Mouse (Mus musculus): ENCODE measurements at regions not wholly inside any gene's neighbourhood (a gene's known extent, or its start where the extent isn't known, plus 50 kb on each side); places are given as distances from the start of the nearest gene placed in this dataset.

DNA sequence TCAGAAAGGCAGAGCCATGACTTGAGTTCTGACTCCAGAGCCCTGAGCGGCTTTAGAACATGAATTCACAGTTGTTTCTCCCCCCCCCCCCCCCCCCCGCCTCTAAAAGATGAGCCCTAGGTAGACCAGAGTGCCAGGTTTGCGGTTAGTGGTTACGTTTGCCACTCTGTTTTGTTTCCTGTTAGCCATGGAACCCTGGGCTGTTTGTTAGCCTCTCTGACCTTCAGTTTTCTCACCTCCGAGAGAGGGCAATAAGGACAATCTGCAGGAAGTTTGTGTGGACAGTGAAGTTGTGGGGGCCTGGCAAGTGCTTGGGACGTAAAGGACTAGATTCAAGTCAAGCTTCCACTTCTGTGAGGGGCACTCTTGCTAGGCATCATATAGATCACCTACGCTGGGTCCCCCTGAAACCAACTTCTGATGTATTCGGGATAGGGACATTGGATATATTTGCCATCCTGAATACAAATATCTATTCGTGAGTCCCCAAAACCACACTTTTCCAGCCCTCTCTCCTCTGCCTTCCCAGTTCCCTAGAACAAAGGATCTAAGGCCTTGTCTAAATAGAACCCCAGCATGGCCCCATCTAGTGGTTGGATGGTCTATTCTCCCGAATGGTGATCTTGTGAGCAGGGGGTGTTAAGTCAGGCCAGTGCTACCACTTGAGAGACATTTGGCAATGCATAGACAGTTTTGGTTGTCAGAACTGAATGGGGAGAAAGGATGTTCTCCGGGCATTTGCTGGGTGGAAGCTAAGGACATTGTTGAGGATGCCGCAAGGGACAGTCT, 145.4 kb upstream of the Tle3 start:
- no peak for DNase-seq (ENCODE audit: low spot score in 2 of 2)

DNA sequence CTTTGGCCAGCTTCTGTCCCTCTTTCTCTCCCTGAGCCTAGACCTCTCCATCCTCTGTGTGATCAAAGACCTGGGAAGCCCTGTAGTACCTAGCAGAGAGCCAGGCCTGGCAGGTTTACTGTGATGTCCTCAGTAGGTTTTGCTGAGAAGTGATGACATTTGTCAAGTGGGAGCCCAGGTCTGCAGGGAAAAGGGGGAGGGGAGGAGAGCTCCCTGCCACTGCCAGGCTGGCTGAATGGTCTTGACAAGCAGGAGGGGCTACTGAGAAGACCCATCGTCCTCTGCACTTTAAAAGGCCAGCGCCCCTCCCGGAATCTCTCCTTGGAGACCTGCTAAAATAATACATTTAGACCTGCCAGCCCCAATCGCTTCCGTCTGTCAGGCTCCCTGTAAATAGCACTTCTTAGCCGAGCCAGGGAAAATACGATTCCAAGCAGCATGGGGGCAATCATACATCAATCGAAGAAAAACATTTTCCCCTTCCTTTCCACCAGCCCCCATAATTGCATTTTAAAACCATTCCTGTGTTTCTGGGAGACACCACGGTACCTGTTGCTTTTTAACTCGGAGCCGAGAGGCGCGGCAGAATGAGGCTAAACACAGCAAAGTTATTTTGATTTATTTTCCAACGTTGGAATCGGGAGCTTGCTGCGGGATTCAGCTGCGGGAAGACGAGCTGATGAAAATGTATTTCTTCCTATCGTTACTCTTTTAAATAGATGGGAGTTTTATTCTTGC, 144.5 kb upstream of the Tle3 start:
- no peak for DNase-seq (ENCODE audit: low spot score in 2 of 2)

DNA sequence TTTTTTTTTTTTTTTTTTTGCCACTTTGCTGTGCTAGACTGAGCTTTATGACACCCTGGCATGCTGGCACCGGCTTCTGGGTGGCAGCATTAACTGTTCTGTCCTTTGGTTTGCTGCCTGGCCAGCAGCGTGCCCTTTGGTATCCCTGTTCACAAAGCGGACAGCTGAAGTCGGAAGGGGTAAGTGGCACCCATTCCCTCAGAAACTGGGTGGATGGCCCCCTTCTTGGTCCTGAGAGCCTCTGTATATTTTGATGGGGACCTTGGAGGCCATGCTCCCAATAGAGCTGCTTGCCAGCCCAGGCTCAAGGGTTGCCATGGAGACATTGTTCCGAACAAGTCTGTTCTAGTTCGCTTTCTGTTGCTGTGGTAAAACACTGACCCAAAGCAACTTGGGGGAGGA, 143.9 kb upstream of the Tle3 start:
- DNase-seq (ENCODE audit: low spot score in 2 of 2) = no peak

DNA sequence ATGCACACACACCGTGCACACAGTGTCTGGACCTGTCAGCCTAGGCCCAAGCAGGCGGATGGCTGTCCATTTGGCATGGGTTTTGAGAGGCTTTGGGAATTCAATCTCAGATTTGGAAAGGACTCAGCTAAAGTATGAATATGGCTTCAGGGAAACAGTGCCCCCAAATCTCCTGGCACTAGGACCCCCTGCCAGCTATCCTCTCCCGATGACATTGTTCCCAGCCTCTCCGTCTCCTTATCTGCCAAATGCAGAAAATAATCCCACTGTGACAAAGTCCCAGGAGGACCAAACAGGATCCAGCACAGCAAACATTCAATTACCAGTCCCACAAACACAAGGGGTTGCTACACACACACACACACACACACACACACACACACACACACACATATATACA, 141.9 kb upstream of the Tle3 start:
- no peak for DNase-seq (ENCODE audit: low spot score in 2 of 2)

DNA sequence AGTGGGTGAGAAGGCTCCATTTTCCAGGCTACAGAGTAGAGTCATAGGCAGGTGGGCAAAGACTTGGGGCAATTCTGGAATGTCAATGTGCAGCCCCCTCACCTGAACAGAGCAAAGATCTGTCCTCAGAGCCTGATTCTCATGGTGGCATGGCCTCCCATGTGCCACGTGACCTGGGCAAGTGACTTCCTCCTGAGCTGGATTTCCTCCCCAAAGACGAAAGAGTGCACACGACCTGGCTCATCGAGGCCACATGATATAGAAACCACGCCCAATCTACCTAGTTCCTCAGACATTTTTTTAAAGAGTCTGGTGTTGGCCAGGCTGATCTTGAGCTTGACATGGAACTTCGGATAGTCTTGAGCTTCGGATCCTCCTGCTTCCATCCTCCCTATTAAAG, 139.5 kb upstream of the Tle3 start:
- no peak for DNase-seq (ENCODE audit: low spot score in 2 of 2)

DNA sequence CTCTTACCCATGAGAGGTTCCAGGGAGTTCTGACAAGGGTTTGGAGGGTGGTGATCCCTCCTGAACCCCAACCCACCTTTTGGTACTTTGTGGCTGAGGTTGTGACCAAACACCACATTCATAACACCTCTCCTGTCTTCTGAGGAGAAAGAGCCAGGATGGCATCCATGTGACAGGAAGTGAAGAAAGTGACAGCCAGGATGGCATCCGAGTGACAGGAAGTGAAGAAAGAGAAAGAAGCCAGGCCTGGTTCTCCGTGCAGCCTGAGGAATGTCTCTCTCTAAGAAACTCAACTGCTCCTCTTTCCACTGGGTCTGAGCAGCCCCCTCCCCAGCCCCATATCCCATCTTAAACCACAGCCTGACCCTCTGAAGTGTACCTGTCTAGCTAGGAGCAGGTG, 138.9 kb upstream of the Tle3 start:
- no peak for DNase-seq (ENCODE audit: low spot score in 2 of 2)

DNA sequence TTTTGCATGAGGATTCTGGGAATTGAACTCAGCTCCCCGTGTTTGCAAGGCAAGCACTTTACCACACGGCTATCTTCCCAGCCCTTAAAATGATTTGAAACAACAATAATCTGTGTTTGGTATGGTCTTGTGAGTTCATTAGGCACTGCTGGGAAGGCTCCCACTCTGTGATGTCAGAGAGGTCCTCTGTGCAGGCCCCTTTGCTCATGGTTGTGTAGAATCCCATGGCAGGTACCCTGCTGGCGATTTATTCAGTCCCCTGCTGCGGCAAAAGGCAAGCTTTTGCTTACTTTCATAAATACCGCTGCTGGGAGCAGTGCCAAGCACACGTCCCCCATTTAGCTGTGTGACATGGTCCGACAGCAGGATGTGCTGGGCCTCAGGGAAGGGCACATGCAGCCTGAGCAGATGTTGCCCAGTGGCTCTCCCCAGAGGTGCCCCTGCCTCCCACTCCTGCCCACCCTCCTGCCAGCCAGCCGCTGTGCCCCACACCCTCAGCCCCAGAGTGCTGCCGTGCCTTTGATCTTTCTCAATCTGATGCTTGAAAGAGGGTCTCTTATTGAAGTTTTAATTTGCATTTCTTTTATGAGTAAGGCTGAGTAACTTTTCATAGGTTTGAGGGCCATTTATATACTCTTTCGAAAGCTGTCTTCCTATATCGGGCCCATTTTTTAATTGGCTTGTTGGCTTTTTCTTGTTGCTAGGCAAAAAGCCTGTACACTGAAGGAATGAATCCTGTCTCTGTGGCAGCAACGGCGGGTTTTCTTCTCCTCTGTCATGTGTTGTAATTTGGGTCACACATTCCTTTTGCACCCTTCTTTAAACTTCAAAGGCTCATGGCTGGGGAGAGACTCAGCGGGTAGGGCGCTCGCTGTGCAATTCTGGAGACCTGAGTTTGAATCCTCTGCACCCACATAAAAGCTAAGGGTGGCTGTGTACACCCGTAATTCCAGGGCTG, 136.2 kb upstream of the Tle3 start:
- no peak for DNase-seq (ENCODE audit: low spot score in 2 of 2)

DNA sequence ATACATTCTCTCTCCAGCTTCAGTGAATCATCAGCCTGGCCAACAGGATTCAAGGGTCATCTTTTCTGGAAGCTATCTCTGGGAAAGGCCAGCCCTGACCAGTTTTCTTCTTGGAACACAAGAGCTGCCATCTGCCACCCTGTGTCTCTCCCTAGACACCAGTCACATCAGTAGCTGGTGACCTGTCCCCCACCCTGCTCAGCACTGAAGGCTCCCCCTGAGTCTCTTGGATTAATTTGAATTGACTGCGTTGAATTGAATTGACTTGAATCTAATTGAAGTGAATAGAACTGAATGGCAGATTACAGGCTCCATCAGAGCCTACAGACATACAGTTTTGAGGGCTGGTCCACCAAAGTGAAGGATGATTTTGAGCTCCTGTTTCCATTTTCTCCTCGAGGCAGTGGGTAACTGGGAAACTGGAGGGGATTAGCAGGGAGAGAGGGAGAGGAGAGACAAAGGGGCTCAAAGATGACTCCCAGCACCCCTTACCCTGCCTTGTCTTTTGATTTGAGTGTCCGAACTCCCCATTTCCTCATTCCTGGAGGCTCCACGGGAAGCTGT, 133.4 kb upstream of the Tle3 start:
- DNase-seq (ENCODE audit: low spot score in 2 of 2) = no peak

DNA sequence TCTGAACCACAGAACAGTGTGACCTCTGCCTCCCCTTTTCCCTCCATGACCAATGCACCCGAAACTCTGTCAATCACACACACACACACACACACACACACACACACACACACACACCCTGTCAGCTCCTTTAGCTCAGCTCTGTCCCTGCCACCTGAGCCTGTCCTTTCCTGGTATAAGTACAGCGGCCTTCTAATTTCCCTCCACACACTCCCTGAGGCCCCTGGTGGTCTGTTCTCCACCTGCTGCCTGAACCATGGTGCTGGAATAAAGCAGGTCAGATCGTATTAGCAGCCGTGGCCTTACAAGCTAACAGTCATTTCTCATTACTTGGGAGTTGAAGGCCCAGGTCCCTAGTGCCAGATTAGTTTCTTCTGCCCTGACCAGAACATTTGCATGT, 132.8 kb upstream of the Tle3 start:
- no peak for DNase-seq (ENCODE audit: low spot score in 2 of 2)

DNA sequence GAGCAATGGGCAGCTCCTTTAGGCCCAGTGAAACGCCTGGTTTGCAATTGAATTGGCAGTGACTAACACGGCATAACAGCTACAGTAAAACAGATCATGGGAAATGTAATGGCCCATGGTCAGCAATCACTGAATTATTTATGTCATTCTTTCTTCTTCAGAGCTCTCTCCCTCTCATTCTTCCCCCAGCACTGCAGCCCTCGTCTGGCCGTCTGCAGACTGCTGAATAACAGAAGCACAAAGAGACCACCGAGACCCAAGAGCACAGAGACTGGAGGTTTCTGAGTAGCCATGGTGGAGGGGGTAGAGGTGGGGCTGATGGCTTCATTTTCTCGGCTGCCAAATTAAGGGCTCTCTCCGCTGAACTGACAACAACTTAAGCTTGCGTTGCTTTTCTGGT, 130.7 kb upstream of the Tle3 start:
- no peak for DNase-seq (ENCODE audit: low spot score in 2 of 2)

DNA sequence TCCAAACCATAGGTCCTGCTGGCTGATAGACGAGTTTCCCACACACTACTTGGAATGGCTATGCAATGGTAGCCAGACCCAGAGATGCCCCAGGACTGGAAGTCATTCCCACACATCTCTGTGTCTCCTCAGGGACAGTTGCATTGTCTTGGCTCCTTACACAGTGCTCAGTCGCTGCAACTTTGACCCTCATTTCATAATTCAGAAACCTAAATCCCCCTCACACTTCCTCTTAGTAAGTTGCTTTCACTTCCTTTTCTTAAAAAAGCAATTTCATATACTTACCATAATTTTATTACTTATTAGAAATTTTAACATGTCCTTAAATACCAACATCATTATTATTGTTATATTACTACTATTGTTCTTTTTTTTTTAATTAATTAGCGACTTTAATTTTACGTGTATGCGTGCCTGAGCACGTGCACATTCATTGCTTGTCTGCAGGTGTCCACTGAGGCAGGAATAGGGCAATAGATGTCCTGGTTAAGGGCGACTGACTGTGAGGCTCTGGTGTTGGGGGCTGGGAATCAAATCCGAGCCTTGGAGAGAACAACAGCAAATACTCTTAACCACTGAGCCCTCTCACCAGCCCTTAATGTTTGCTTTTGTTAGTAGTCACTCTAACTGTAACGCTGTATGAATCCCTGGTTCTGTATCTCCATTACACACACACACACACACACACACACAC, 129.9 kb upstream of the Tle3 start:
- DNase-seq (ENCODE audit: low spot score in 2 of 2) = no peak

DNA sequence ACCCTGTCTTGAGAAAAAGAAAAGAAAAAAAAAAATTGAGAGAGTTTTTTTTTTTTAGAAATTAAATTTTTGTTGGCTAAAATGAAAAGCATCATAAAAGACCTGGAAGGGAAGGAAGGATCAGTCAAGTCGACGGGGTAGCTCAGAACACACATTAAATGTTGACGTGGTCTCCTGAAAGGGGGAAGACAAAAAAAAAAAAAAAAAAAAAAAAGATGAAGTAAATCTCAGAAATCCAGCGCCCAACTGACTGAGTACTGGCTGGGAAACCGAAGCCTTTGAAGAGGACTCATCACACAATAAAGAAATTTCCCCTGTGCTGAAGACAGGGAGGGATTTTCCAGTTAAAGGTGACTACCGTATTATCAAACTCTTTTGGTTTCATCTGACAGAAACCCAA, 128.9 kb upstream of the Tle3 start:
- DNase-seq (ENCODE audit: low spot score in 2 of 2) = no peak

DNA sequence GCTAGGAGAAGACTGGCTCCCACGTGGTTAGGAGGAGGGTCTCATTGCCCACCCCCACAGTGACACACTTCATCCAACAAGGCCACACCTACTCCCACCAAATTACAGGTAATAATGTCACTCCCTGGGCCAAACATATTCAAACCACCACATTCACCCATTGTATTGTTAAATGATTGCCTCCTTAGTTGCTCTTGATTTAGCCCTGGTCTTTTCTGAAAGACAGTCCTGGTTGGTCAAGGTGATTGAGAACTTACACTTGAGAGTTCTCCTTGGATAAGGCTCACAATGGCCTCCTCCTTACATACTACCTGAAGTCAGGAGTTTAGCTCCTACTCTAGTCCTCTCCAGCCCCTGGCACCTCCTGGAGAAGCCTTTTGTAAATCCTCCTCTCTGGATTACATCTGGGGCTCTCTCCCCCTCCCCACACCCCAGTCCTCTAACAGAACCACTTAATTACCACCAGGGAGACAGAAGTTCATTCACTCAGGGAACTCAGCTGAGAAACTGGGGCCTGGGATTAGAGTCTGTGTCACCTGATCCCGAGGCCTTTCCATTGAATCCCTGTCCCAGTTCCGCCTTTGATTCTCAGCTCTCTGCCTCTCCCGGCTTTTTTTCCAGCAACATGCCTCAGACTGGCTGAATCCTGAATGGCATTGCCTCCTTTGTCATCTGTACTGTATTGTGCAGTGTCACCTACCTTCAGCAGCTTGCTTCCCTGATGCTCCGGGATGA, 122.3 kb upstream of the Tle3 start:
- no peak for DNase-seq (ENCODE audit: low spot score in 2 of 2)

DNA sequence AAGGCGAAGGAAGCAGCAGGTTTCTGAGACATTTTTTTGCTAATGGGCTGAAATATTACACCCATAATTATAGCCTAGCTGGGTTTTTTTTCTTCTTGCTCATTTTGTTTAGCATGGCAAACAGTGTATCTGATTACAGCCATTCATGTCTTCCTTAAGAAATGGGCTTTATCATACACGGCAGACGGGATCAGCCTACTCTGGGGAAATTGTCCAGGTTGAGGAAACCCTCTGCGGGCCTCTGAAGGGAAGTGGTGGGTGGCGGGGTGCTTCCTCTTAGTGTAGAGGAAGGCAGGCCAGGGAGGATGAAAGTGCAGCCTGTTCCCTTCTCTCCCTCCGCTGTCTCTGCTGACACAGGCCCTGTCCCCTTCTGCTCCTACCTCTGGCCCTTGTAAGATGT, 120.6 kb upstream of the Tle3 start:
- no peak for DNase-seq (ENCODE audit: low spot score in 2 of 2)

DNA sequence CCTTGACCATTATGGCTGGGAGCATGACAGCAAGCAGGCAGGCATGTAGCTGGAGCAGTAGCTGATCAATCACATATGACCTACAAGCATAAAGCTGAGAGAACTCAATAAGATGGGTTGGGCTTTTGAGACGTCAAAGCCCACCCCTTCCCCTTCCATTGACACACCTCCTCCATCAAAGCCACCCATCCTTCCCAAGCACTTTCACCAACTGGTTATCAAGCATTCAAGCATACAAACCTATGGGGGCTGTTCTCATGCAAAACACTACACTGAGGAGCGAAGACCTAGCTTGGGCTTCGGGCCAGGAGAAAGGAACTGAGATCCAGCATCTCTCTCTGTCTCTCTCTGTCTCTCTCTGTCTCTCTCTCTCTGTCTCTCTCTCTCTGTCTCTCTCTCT, 118.4 kb upstream of the Tle3 start:
- DNase-seq (ENCODE audit: low spot score in 2 of 2) = no peak

DNA sequence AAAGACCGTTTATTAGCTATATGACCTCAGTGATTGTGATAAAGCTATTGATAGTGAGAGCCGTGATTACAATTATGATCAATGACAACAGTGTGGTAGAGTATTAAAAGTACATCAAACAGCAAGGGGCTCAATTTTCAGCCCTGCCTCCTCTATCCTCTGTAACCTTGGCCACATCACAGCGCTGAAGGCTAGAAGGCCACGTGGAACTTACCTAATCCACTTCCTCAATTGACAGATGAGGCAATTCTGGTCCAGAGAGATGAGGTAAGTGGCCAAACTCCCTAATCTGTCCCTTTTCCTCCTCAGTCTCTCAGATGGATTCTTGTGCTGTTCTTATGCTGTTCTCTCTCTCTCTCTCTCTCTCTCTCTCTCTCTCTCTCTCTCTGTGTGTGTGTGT, 114.7 kb upstream of the Tle3 start:
- no peak for DNase-seq (ENCODE audit: low spot score in 2 of 2)

DNA sequence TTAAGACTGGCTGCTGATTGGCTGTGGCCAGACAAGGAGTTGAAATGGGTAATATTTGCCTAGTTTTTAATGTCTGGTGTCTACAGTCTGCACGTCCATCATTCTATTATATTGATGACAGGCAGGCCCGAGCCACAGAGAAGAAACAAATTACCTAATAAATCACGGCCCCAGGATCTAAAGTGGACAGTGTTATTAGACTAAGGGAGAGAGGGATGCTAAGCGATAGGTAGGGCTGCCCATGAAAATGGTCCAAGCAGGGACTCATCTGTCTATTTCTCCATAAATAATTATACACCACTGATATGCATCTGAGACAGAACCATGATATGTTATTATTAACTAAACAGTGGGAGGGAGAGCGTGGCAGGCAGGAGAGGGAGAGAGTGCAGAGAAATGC, 114.1 kb upstream of the Tle3 start:
- no peak for DNase-seq (ENCODE audit: low spot score in 2 of 2)

DNA sequence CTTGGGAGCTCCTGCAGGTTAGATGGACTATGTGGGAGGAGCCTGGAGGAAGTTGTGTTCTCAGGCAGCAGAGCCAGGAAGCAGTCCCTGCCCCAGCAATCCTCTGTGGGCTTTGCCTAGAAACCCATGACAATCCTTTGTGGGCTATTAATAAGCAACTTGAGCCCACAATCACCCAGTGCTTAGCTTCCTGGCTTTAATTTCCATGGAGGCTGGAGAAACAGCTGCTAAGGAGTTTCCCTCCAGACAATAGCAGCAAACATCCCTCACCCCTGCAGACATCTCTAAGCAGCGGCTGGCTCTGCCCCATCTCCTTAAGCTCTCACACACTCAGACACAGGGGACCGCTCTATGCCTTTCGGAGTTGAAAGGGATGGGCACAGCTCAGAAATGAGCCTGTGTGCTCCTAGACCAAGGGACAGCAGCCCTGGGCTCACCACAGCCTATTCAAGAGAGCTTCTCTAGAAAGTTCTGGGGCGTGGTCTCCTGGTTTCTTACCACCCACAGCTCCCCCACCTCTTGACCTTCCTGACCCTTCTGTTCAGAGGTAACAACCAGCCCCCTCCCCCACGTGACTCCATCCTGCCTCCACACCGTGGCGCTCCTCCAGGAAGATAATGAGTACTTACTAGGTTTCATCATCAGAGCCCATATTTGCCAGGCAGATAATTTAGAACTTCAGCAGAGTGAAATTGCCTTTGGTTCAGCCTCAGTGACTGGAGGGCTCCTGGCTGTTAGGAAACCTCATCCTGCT, 112.6 kb upstream of the Tle3 start:
- DNase-seq (ENCODE audit: low spot score in 2 of 2) = no peak

DNA sequence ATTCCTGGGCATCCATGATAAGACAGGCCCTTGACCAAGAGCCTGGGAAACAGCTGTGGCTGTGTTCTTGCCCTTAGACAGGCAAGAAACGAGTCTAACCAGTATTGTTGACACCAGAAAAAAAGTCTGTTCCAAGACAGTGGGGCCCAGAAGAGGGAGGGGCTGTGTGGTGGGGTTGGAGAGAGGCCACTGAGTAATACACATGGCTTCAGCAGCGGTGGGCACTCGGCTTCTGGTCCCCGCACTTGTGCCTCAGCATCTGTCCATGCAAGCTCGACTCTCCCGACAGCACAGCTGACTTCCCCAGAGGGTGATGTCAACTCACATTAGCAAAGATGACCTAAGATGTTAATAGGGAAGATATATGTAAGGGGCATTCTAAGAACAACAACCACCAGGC, 110.9 kb upstream of the Tle3 start:
- DNase-seq (ENCODE audit: low spot score in 2 of 2) = no peak

DNA sequence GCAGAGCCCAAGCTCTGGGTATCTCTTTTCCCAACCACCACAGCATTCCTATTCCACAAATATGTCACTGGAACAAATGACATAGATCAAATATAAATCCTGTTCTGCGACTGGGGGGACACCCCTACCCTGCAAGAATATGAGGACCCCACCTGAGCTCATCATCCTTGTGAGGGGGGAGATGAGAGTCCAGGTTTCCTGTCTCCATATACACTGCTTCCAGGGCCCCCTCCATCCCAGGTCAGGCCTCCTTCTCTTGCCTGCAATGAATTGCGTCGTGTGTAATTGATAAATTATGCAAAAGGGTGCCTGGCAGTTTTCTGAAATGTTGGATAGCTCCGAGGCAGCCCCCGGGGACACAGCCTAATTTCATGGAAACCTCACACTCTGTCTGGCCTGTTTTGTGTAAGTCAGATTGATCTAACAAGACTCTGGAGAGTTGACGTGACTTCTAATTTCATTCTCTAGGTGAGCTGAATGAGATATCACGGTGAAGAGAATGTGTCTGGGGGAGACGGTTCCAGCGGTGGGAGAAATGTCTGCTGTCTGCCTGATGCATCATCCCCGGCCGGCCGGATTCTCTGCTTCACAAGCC, 110.3 kb upstream of the Tle3 start:
- DNase-seq (ENCODE audit: low spot score in 2 of 2) = no peak

Data from frontal cortex, postnatal 25 days (tissue).